Mouse (Mus musculus) left cerebral cortex, postnatal 25 days (tissue): ENCODE measurements around the gene Aldh1l1. TPM values are rescaled to one million over a fixed set of nuclear protein-coding genes. Genes with fewer than 3 reads are reported as not detected.

Experiments used
- DNase-seq, 2 experiments: peaks; one replicate each; pipeline ENCODE4 v3.0.0; 2022; ENCODE audit warnings: low spot score in 2 of 2, mixed read lengths in 1 of 2
- intact Hi-C: fragments of 180-260 bp; cut with DNase I; formaldehyde crosslinking; loops from one replicate; pipeline ENCODE4 v1.15.1; 2025
- total RNA-seq, 2 experiments: library from RNA; stranded (reverse); gene quantifications; 2 replicates each; pipeline ENCODE4 v1.2.3; 2021

Aldh1l1 gene
- total RNA-seq, 2 experiments from 2014 or later, result 63.5 to 65.8 TPM

DNA sequence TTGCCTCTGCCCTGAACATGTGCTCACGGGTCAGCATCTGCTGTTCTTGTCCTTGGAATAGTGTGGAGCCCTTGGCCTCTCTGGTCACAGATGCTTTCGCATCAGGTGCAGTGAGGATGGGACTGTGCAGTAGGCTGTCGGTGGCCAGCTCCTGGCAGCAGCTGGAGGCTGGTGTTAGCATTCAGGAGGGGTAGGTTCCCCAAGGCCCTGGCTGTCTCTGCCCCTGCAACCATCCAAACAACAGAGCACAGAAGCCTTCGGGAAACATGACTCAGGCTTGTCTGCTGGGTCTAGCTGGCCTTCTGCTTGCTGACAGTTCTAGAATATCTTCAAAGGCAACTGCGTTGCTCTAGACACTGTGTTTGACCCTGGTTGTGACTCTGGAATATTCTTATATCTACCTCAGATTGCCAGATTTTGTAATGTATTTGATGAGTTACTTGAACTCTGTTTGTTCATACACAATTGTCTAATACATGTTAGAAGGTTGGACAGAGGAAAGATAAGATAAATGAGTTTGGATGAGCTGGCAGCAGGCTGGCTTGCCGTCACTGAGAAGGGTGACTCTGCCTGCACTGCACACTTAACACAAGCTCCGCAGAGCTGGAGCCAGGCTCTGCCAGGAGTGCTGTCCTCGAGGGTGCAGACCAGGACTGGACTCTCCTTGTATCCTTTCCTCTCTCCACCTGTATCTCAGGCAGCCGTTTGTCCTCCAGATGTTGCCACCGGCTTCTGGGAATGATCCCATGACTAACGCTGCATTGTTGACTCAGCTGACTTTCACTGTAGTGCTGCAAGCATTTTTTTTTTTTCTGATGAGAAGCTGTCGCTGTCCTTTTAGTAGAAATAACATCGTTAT is 79.4 kb downstream of the Aldh1l1 start:
- DNase-seq, result no peak
- intact Hi-C loops, result no loop called here

DNA sequence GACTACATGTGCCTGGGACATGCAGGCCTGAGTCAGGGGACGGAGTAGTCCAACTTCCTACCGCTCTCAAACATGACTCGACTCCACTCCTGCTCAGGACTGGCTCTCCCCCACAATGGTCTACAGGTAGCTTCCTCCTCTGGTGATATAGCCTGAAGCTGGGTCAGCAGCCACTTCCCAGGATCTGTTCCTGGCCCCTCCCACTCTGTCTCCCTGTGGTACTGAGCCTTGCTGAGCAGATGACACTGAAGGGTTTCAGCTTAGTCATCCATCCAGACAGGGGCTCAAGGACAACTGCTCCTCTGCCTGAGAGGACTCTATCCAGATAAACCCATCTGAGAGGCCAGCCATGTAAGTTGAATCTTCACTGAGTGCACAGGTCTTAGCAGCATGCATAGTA is 81.3 kb downstream of the Aldh1l1 start:
- no peak for DNase-seq
- intact Hi-C loops, result no loop called here

DNA sequence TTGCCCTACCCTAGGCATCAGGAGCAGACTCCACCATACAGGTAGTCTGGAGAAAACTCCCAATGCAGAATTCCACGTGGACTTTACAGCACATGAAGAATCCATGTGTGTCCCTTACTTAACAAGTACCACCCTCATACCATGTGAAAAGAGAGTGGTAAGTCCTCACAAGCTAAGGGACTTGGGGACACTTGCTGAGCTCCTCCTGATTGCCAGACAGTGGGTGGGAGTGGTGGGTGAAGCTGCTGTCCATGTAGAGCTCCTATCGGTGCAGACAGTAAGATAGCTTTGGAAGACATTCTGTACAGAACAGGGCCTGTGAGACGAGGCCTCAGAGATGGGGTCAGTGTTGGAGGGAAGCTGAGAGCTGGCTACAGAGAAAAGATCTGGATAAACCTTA is 81.7 kb downstream of the Aldh1l1 start:
- intact Hi-C loops, result no loop called here

DNA sequence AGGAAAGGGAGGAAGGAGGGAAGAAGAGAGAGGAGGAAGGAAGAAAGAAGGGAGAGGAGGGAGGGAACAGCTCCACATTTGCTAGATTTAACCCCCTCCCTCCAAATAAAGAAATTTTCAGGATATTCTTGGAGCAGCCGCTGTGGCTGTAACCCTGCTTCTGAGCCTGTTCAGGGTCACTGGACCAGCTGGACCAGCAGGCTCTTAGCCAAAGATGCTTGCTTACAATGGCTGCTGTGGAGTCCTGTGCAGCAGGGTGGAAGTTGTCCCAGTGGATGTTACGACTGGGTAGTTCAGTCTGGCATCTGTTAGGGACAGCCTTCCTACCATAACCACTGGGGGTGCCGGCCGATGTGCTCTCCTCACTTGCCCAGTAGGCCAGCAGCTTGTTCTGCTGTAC is 82.5 kb downstream of the Aldh1l1 start:
- intact Hi-C loops, result no loop called here
- no peak for DNase-seq

More for the DNA sequence above, 81.7 kb downstream of the Aldh1l1 start:
- peak in 1 of 2 experiments; percentile 75 for DNase-seq

DNA sequence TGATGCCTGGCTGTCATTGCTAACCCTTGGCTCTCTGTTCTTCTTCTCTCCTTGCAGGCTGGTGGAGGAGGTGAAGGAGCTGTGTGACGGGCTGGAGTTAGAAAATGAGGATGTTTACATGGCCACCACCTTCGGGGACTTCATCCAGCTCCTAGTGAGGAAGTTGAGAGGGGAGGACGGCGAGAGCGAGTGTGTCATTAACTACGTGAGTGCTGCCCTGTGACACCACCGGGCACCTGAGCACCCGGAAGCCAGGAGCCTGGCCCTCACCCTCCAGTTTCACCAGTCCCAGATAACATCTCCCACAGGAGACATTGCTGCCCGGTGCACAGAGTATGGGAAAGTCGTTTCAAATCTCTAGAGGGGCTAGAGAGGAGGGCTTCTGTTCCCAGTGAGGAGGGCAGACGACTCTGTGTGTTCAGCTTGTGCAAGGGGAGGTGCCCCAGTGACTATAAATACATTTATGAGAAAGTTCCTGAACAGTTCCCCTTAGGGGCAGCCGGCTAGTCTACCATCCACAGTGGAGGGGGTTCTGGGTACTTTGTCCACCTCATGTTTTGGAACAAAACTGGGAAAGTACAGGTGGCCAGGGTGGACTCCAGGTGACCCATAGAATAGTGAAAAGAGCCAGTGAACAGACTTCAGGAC is 83.6 kb downstream of the Aldh1l1 start:
- no peak for DNase-seq
- intact Hi-C loops, result loop anchor here (10.0 kb wide), 1 partner anchor 895 kb away; no protein-coding TSS in a partner anchor

DNA sequence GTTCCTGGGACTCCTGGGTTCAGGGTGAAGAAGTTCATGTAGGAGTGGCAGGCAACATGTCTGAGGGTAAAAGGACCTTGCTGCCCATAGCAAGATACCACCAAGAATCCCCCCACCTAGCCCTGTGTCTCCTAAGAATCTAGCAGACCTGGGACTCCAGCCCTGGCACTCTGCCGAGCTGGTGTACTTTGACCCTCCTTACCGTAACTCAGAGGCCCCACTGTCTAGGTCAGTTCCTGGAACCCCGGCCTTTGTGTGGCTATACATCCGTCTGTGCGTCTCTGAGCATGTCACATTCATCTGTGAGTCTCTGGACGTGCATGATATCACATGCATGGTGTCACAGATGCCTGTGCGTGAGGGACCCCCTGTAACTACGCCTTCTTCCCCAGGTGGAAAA is 84.2 kb downstream of the Aldh1l1 start:
- intact Hi-C loops, result loop anchor here (10.0 kb wide), 1 partner anchor 896 kb away; no protein-coding TSS in a partner anchor

DNA sequence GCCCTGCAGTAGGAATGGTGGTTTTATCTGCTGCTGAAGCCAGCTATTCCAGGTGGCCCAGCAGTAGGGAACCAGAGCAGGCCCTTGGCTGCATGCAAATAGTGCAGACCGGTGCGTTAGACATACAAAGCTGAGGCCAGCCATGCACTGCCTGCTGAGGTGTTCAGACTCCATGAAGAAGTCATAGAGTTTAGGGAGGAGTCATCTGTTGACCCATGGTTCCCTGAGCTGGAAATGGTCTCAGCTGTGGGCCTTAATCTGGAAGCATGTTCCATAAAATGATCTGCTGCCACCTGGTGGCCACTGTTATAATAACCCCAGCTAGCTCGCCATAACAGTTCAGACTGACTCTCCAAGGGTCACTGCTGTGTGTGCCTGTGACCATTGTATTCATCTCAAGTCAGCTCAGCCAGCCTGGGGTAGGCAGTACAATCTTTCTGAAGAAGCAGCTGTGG is 89.1 kb downstream of the Aldh1l1 start:
- peak; percentile 78 to 79 for DNase-seq
- intact Hi-C loops, result loop anchor here (10.0 kb wide), 1 partner anchor 900 kb away; no protein-coding TSS in a partner anchor

More for the DNA sequence above, 84.2 kb downstream of the Aldh1l1 start:
- DNase-seq, result no peak

DNA sequence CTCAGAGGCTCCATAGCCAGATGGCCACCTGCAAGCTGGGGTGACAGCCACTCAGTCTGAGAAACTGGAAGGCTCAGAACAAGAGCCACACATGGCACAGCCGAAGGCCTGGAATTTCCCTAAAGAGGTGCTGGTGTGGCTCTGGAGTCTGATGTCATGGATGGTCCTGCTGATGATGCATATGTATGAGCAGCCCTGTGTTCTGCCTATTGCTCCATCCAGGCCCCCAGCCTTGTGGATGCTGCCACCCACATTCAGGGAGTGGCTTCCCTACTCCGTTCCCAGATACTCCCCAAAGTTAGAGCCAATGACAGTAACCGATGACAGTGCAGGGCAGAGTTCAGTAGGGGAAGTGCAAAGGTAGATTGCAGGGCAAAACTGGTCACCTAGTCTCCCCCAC is 91.9 kb downstream of the Aldh1l1 start:
- intact Hi-C loops, result loop anchor here (10.0 kb wide), 1 partner anchor 903 kb away; no protein-coding TSS in a partner anchor
- DNase-seq, result no peak

DNA sequence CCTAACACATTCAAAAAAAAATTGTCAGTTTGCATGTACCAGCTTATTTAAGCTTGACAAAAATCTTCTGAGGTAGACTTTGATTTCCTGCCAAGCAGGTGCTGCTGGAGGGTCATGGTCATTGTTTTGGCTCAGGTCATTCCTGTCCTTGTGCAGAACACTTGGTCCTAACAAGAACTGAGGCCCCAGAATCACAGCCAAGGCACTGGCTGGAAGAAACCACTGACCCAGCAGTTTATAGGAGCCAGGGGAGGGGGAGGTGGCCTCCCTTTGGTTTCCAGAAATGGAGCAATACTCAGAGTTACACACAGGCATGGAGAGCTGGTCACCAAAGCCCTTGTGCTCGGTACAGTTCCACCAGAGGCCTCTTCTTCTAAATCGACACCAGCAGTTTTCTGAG is 96.1 kb downstream of the Aldh1l1 start:
- intact Hi-C loops, result no loop called here
- DNase-seq, result no peak

DNA sequence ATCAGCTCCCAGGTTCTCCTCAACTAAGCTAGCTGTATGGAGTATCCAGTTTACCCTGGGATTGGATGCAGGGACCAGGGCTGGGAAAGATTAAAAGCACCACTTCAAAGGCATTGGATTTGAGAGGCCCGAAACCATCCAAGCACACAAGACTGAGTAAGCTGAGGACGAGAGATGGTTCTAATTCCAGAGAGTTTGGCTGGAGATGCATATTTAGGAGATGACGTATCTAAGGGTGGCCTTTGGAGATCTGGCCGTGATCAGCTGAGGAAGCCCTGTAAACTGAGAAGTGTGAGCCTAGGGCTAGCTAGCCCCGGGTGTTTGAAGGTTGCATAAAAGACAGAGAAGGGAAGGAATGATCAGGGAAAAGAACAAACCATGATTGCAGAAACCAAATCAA is 101.9 kb downstream of the Aldh1l1 start:
- DNase-seq, result no peak
- intact Hi-C loops, result no loop called here

DNA sequence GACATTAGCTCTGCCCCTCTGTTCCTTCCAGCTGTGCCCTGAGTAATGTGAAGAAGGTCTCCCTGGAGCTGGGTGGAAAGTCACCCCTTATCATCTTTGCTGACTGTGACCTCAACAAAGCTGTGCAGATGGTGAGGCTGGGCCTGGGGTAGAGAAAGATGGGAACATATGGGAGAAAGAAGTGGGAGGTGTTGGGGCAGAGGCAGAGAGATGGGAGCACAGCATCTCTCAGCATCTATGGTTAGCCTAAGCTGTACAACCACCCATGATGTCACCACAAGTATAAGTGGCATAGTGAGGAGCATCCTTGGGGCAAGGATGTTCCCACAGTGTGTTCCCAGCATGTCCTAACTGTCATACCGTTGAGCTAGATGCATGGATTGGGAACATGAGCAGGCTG is 104.5 kb downstream of the Aldh1l1 start:
- intact Hi-C loops, result no loop called here
- peak in 1 of 2 experiments; percentile 72 for DNase-seq

DNA sequence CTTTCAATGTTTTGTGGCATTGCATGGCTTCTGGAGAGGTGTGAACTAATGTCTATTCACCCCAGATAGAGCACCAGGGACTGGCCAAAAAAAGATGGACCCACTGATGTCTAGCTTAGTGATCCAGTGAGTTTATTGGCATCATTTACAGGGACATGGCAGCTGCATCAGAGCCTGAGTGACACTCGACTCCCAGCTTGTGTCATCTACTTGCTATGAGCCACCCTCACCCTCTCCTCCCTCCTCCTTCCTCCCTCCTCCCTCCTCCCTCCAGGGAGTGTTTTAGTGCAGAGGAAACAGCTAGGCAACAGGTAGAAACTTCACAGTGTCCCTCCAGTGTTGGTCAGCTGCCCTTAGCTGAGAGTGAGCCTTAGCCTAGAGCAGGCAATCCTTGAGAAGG is 108.7 kb downstream of the Aldh1l1 start:
- DNase-seq, result no peak
- intact Hi-C loops, result no loop called here

DNA sequence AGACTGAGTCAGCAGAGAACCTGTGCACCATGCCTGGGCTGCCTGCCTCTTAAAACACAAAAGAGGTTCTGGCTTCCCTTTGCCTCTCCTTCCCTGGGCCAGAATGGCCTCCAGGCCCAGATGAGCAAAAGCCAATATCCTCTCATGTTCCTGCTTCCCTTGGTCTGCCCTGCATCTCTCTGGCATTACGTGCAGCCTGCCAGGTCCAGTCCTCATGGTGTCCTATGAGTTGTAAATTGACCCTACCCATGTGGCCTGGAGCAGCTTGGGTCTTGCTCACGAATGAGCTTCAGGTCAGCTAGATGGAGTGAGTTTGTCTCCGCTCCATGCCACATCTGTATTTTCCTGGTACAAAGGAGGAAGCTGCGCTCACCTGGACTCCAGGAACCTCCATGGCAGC is 110.8 kb downstream of the Aldh1l1 start:
- intact Hi-C loops, result no loop called here
- no peak for DNase-seq

DNA sequence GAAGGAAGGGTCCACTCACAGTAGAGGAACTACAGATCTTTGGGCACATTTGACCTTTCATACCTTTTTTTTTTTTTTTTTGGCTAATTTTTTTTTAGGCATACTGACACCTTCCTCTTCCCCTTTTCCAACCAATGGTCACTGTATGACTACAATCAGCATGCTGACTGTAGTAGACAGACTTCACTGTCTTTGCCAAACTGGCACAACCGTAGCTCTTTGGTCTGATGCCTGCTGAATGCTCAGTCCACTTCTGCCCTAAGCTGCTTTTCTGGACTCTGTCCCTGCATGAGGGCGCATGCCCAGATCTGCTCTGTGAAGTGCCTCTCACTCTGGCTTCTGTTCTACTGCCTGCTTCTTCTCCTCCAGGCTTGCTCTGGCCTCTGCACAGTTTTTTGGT is 111.4 kb downstream of the Aldh1l1 start:
- intact Hi-C loops, result no loop called here

DNA sequence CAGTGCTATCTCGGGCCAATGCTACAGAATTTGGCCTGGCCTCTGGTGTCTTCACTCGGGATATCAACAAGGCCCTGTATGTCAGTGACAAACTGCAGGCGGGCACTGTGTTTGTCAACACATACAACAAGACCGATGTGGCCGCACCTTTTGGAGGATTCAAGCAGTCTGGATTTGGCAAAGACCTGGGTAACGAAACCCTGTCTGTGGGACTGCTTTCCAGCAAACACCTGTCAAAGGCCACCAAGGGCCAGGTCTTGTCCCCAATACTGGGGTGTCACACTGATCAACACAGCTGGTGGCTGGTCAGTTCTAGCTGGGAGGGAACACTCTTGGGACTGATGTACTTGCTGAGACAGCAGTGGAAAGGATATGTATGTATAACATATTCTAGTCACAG is 112.0 kb downstream of the Aldh1l1 start:
- DNase-seq, result no peak
- intact Hi-C loops, result no loop called here

More for the DNA sequence above, 111.4 kb downstream of the Aldh1l1 start:
- DNase-seq, result peak in 1 of 2 experiments; percentile 35

DNA sequence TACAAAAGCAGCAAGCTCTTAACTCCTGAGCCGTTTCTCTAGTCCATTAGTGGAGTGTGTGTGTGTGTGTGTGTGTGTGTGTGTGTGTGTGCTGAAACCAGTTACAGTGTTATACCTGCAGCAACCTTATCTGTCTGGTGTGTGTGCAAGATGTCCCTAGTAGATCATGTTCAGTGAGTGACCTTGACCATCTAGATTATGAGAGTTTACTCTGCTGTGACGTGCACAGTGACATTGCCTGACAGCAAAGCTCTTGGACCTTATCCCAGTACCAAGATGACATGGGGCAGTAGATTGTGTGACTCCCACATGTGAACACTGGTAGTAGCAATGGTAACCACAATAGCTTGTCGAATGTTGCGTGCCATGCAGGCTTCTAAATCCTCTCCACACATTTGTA is 114.1 kb downstream of the Aldh1l1 start:
- intact Hi-C loops, result loop anchor here (10.0 kb wide), 1 partner anchor 514 kb away; the partner anchor contains the start of gene Nup210
- DNase-seq, result no peak

DNA sequence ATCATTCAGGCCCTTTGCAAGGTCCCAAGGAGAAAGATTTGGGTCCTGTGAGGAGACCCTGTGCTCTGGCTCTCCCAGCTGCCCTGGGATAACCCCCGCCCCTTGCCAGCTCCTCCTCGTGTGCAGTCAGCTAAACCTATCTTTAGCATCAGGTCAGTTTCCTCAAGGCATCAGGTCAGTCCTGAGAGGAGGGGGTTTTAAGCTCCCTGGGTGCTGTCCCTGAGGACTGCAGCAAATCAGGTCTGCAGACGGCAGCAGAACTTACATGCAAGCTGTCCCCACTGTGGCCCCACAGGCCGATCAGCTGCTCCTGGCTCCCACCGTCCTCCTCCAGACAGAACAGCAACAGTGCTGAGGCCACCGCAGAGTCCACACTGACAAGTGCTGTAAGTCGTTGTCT is 115.5 kb downstream of the Aldh1l1 start:
- intact Hi-C loops, result loop anchor here (10.0 kb wide), 1 partner anchor 513 kb away; the partner anchor contains the start of gene Nup210

DNA sequence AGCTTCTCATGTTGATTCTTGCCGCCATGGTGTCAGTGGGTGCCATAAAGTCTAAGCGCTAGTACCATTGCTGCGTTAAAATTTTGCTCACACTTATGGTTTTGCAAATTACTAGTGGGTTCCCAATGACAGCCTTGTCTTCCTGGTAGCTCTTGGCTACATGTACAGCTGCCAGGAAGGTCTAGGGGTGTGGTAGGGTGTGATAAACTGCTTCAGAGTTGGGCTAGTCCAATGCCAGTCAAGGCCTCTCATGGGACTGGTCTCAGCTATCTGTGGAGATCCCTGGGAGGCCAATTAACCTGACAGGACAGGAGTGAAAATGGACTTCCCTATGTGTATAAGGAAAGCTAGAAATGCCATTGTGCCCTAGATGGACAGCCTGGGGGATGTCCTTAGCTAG is 116.1 kb downstream of the Aldh1l1 start:
- no peak for DNase-seq
- intact Hi-C loops, result loop anchor here (10.0 kb wide), 1 partner anchor 512 kb away; the partner anchor contains the start of gene Nup210

More for the DNA sequence above, 115.5 kb downstream of the Aldh1l1 start:
- DNase-seq, result no peak

DNA sequence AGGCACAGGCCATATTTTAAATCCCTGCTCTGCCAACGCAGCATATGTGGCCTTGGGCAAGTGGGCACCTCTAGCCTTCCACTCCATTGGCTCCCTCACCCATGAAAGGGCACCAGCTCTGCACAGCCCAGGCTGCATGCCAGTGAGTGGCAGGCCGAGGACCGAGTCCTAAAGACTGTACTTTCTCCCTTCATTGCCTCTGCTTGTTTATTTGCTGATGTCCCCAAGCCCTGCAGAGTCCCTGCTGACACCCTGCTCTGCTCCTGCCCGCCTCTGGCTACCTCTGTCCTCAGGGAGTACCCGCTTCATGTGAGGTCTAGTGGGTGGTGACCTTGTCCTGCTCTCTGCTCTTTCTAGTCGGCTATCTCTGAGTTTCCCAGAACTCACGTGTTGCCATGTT is 116.9 kb downstream of the Aldh1l1 start:
- DNase-seq, result no peak
- intact Hi-C loops, result loop anchor here (10.0 kb wide), 1 partner anchor 512 kb away; the partner anchor contains the start of gene Nup210

DNA sequence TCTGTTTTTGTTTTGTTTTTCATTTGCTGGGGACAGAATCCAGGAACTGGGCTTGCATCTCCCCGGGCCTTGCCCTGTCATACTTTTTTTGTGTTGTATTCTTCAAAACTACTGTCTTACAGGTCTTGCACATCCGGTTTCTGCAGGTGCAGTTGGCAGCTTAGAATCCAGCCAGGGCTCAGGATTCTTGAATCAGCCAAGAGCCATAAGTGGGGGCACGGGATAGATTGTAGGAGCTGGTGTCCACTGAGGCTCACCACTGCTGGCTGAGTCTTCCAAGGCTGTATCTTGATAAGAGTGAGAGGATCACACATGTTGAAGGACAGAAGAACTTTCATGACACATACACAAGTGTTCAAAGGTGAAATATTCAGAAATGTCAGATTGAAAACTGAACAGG is 117.9 kb downstream of the Aldh1l1 start:
- intact Hi-C loops, result loop anchor here (10.0 kb wide), 1 partner anchor 511 kb away; the partner anchor contains the start of gene Nup210

More for the DNA sequence above, 117.9 kb downstream of the Aldh1l1 start:
- DNase-seq, result no peak
